Mouse (Mus musculus) midbrain, embryonic 16.5 days (tissue): ENCODE results near the gene Rps15. TPM values are rescaled to one million over a fixed set of nuclear protein-coding genes. Genes with fewer than 3 reads are reported as not detected.

Experiments used
- ATAC-seq: fragments of 200-750 bp; cut with Nextera tagmentation; 2 replicates; pipeline ENCODE4 v1.8.0; 2017; ENCODE audit warnings: moderate TSS enrichment
- H3K27ac ChIP-seq: fragments of 300-500 bp; sonication (generic); 2 replicates; pipeline ENCODE4 v1.5.1; 2014; ENCODE audit warnings: mild to moderate bottlenecking, low read length, mixed read lengths
- H3K27me3 ChIP-seq: fragments of 300-500 bp; sonication (generic); 2 replicates; pipeline ENCODE4 v1.6.1; 2014; ENCODE audit warnings: low read depth, low read length, mixed read lengths; ENCODE audit not compliant: control insufficient read depth, insufficient read depth
- H3K36me3 ChIP-seq: fragments of 300-500 bp; sonication (generic); 2 replicates; pipeline ENCODE4 v1.6.1; 2014; ENCODE audit warnings: mild to moderate bottlenecking, low read length, moderate library complexity, mixed read lengths; ENCODE audit not compliant: control insufficient read depth, insufficient read depth
- H3K4me1 ChIP-seq: fragments of 300-500 bp; sonication (generic); 2 replicates; pipeline ENCODE4 v1.6.1; 2014; ENCODE audit warnings: mild to moderate bottlenecking, low read length, mixed read lengths; ENCODE audit not compliant: control insufficient read depth, insufficient read depth
- H3K4me2 ChIP-seq: fragments of 300-500 bp; sonication (generic); 2 replicates; pipeline ENCODE4 v1.6.1; 2014; ENCODE audit warnings: mild to moderate bottlenecking, low read length, mixed read lengths
- H3K4me3 ChIP-seq: fragments of 300-500 bp; sonication (generic); 2 replicates; pipeline ENCODE4 v1.5.1; 2014; ENCODE audit warnings: low read depth, mild to moderate bottlenecking, low read length, moderate library complexity, mixed read lengths
- H3K9ac ChIP-seq: fragments of 300-500 bp; sonication (generic); 2 replicates; pipeline ENCODE4 v1.6.1; 2014; ENCODE audit warnings: low read depth, low read length, mixed read lengths
- H3K9me3 ChIP-seq: fragments of 300-500 bp; sonication (generic); replicated peaks from 2 replicates; pipeline ENCODE4 v1.6.1; 2014; ENCODE audit warnings: mild to moderate bottlenecking, low read length, mixed read lengths; ENCODE audit not compliant: control insufficient read depth, poor library complexity, severe bottlenecking
- WGBS: fragments of 180-500 bp; shearing (Covaris S2); extraction: QIAGEN DNeasy Blood & Tissue Kit; methylation state at CpG from one replicate; pipeline ENCODE4 v1.1.7; 2014; 5-methylcytosine and 5-hydroxymethylcytosine counted together
- polyA plus RNA-seq: library from polyadenylated mRNA; unstranded; fragments of >200 nt; fragmentation: Nextera tagmentation; extraction: Ambion mirVana; gene quantifications from 2 replicates; pipeline ENCODE4 v1.2.1, GENCODE M21; 2015

Rps15 gene
- polyA plus RNA-seq, 1 experiment from 2014 or later: 465 TPM

DNA sequence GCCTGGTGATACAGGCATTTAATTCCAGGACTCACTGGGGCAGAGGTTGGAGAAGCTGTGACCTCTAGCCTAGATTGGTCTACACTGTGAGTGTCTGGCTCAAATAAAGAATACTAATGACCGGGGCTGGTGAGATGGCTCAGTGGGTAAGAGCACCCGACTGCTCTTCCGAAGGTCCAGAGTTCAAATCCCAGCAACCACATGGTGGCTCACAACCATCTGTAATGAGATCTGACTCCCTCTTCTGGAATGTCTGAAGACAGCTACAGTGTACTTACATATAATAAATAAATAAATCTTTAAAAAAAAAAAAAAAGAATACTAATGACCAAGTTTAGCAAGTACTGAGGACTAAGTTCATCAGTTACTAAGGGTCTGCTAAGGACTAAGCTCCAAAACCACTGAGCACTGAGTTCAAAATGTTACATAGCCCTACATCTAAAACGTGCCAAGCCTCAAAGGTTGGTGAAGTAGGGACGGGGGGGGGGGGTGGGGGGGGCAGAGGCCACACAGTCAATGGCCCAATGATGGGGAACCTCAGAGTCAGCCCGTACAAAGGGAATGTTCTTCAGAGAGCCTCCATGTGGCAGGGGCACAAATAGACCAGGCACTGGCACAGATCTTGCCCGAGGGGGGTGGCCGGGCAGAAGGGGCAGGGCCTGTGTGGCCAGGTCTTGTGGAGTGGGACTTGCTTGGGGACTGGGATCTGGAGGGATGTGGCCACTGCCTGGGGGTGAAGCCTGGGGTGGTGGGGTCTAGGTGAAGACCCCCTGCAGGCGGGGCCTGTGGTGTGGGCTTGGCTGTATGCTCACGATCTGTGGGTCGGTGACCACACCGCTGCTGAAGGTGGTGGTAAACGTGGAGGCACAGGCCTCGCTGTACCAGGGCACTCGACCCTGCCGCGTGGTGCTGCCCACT lies 32.1 kb downstream of the Rps15 start:
- Histone ChIP-seq H3K4me3 (no peak overlapping the region), H3K4me1 (peaks cover 19% of the 10 kb centered on the region), H3K27me3 (no peaks in the 10 kb centered on the region), H3K4me2 (peak overlapping the region; percentile 76), H3K27ac (no peak overlapping the region), H3K9ac (no peak overlapping the region), H3K9me3 (no peaks in the 10 kb centered on the region), H3K36me3 (no peaks in the 10 kb centered on the region)
- 86% methylated on average over 17 of the region's 17 CpGs for WGBS
- no peak for ATAC-seq

DNA sequence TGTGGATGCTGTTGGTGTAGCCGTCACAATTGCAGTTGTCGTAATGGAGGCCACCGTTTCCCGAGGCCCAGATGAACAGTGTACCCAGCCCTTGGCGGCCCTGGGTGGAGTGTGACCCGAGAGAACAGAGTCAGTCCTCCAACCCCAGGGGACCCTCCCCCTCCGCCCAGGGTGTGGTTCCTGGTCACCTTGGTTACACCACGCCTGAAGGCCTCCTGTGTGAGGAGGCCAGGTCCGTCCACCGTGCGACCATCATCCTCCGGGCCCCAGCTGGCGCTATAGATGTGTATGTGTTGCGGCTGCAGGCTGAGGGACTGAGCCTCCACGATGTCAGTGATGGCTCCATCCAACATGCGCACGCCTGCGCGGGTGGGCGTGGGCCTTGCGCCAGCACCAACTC lies 32.8 kb downstream of the Rps15 start:
- H3K36me3 ChIP-seq: no peaks in the 10 kb centered on the region
- no peak overlapping the region for H3K4me2 ChIP-seq
- no peak for ATAC-seq
- H3K4me1 ChIP-seq: peaks cover 15% of the 10 kb centered on the region
- H3K4me3 ChIP-seq: no peak overlapping the region
- no peaks in the 10 kb centered on the region for H3K9me3 ChIP-seq
- 86% methylated on average over 21 of the region's 21 CpGs for WGBS
- no peaks in the 10 kb centered on the region for H3K27me3 ChIP-seq
- H3K9ac ChIP-seq: no peak overlapping the region
- H3K27ac ChIP-seq: no peak overlapping the region

DNA sequence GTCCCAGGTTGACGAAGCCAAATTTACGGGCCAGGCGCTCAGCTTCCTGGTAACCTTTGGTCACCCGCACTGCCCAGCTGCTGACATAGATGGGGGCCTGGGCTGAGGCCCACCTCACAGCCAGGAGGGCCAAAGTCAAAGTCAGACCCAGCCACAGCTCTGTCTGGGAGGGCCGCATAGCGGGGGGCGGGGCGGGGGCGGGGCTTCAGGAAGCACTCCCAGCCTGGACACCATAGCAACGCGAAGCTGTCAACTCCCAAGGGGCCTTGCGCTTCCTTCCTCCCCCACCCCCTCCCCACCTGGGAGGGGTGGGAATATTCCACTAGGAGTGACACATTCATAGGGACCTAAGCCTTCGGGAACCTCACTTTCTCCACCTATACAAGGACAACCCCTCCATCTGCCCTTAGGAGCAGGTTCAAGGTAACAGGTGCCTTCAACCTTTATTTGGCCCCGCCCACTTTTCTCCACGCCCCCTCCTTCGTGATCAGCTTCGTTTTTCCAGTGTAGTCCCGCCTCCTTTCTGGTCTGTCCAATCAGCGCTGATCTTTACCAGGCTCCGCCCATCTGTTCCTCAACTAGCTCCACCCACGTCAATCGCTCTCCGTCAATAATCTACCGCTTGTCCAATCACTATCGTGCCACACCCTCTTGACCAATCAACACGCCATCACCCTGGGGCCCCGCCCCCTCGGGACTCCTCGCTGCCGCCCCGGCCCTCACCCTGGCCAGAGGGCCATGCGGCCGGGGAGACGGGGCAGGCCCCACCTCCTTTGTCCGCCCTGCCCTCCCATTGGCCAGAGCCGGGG lies 37.2 kb downstream of the Rps15 start, which contains the start of the genes Pcsk4 and Reep6:
Pcsk4 (minus strand) TSS at position 226 of the 809 bp plus-strand sequence.
Reep6 (plus strand) TSS at position 681 of the 809 bp plus-strand sequence.
- peak; percentile 93 for ATAC-seq
- WGBS: 5% methylated on average over 35 of the region's 36 CpGs
- Histone ChIP-seq H3K27ac (no peak within 1 kb of the TSS), H3K36me3 (no peaks in the 10 kb centered on the region), H3K27me3 (no peaks in the 10 kb centered on the region; the same call in 1 of the 2 replicates), H3K9me3 (no peaks in the 10 kb centered on the region), H3K4me2 (peak within 1 kb of the TSS; percentile 79), H3K9ac (peak within 1 kb of the TSS; percentile 51), H3K4me3 (peak within 1 kb of the TSS; percentile 40), H3K4me1 (peaks cover 8% of the 10 kb centered on the region; the same call in 1 of the 2 replicates)

DNA sequence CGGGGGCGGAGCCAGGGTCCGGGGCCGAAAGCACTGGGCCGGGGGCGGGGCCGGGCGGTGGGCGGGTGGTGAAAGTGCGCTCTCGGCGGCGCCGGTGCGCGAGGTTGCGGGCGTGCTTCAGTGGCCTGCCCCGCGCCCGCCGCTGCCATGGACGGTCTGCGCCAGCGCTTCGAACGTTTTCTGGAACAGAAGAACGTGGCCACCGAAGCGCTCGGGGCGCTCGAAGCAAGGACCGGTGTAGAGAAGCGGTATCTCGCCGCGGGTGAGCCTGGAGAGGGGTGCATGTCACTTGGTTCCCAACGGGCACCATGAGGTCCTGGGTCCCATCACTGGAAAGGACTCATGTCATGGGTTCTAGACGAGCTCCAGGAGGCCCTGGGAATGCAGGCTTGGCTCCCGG lies 37.8 kb downstream of the Rps15 start:
- Histone ChIP-seq H3K27me3 (no peaks in the 10 kb centered on the region; the same call in 1 of the 2 replicates), H3K4me1 (peaks cover 8% of the 10 kb centered on the region; the same call in 1 of the 2 replicates), H3K36me3 (no peaks in the 10 kb centered on the region), H3K9me3 (no peaks in the 10 kb centered on the region), H3K27ac (no peak overlapping the region), H3K4me3 (peak overlapping the region; percentile 40), H3K4me2 (peak overlapping the region; percentile 79), H3K9ac (peak overlapping the region; percentile 51)
- WGBS: 2% methylated on average over 36 of the region's 41 CpGs
- ATAC-seq: no peak; the same call in 1 of the 2 replicates

DNA sequence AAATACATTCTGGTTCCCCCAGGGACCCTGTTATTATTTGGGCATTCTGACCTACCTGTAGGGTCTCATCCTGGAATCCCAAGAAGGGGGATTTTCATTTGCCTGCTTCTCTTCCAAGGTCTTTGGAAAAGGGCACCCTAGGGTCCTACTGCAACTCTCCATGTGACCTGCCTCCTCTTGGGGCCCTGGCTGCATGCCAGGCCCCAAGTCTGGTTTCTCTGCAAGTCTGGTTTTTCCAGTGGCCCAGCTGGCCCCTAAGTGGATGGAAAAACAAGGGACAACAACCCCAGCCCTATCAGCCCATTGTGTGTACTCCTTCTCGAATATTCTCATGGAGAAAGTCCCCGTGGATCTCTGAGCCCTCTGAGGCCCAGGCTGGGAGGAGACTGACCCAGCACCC lies 38.6 kb downstream of the Rps15 start:
- H3K27ac ChIP-seq: no peak overlapping the region
- H3K4me3 ChIP-seq: no peak overlapping the region
- H3K9me3 ChIP-seq: no peaks in the 10 kb centered on the region
- H3K36me3 ChIP-seq: no peaks in the 10 kb centered on the region
- peaks cover 8% of the 10 kb centered on the region; the same call in 1 of the 2 replicates for H3K4me1 ChIP-seq
- no peaks in the 10 kb centered on the region; the same call in 1 of the 2 replicates for H3K27me3 ChIP-seq
- ATAC-seq: no peak
- H3K4me2 ChIP-seq: no peak overlapping the region
- no peak overlapping the region for H3K9ac ChIP-seq
- WGBS: 66% methylated on average over 2 of the region's 2 CpGs

DNA sequence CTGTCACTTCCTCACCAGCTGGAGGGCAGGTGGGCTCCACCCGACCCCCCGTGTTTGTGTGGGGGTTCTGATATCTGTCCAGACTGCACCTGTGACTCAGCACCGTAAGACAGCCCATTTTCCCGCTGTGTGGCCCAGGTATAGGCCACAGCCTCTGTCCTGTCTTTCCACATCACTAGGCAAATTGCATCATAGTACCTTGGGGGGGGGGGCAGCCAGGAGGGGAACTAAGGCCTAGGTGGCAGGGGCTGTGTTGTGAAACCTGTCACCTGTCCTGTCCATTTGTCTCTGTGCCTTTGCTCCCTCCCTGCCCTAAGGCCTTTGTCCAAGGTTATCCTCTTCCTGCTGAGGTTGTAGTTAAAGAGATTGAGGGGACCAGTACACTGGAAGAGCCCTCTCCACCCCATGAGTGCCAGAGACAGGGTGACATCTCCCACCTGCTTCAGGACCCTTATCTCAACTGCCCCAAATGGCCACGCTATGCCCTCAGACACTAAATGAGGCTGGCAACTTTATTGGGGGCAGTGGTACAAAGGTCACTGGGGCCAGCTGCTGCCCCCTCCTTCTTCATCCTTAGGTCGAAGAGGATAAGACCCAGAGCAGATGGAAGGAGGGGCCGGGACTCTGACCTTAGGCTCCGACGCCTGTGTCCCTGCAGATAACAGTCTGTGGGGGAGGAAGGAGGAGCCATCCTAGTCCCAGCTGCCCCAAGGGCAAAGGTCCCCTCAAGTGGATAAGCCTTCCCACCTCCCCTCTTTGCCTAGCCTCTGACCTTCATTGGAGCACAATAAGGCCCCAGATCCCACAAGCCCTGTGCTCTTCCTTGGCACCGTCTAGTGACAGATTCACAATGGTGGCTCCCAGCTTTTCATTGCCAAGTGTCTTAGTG lies 39.6 kb downstream of the Rps15 start:
- Histone ChIP-seq H3K9ac (no peak overlapping the region), H3K36me3 (no peaks in the 10 kb centered on the region), H3K27me3 (no peaks in the 10 kb centered on the region; the same call in 1 of the 2 replicates), H3K4me3 (no peak overlapping the region), H3K9me3 (no peaks in the 10 kb centered on the region), H3K27ac (no peak overlapping the region), H3K4me1 (peaks cover 8% of the 10 kb centered on the region; the same call in 1 of the 2 replicates), H3K4me2 (no peak overlapping the region)
- WGBS: 70% methylated on average over 10 of the region's 10 CpGs
- no peak for ATAC-seq

DNA sequence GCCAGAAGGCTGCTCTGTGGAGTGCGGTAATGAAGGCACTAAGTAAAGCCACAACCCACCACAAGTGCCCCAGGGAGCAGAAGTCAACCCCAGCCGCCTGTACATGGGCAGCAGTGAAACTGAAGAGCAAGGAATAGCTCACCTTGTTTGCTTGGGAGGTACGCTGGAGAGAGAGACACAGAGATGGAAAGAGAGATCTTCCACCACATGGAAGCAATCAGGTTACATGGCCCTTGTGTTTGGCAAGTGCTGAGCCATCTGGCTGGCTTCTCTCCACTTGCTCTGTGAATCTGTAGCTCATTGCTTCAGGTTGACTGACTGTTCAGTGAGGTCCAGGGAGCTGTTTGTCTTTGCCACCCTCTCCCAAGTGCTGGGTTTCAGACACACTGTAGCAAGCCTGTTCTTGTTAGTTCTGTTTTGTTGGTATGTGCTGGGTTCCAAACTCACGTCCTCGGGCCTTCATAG lies 40.3 kb downstream of the Rps15 start:
- H3K4me1 ChIP-seq: peaks cover 8% of the 10 kb centered on the region; the same call in 1 of the 2 replicates
- H3K27me3 ChIP-seq: no peaks in the 10 kb centered on the region; the same call in 1 of the 2 replicates
- H3K9ac ChIP-seq: no peak overlapping the region
- no peak overlapping the region for H3K27ac ChIP-seq
- H3K36me3 ChIP-seq: no peaks in the 10 kb centered on the region
- no peak for ATAC-seq
- H3K4me3 ChIP-seq: no peak overlapping the region
- H3K9me3 ChIP-seq: no peaks in the 10 kb centered on the region
- 91% methylated on average over 5 of the region's 5 CpGs for WGBS
- no peak overlapping the region for H3K4me2 ChIP-seq

DNA sequence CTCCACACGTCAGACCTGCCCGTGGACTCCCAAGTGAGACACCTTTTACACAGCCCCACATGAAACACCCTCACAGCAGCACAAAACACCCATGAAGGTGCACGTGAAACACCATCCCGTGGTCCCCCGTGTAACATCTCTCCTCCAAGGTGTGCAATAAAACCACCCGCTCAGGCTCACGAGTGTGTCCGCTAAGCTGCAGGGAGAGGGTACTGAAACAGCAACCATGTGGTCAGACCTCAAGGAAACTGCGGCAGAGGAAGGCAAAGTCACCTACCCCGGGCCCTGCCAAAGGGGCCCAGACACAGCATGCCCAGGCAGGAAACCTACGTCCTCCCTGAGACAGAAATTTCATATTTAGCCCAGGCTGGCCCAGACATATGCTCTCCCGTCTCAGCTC lies 44.0 kb downstream of the Rps15 start:
- H3K36me3 ChIP-seq: no peaks in the 10 kb centered on the region
- H3K4me3 ChIP-seq: no peak overlapping the region
- 88% methylated on average over 12 of the region's 12 CpGs for WGBS

More for the DNA sequence above, 44.0 kb downstream of the Rps15 start:
- H3K4me2 ChIP-seq: no peak overlapping the region
- no peak overlapping the region for H3K9ac ChIP-seq
- peaks cover 10% of the 10 kb centered on the region for H3K27me3 ChIP-seq
- H3K9me3 ChIP-seq: no peaks in the 10 kb centered on the region
- ATAC-seq: no peak
- H3K4me1 ChIP-seq: no peaks in the 10 kb centered on the region
- H3K27ac ChIP-seq: no peak overlapping the region
